Mouse (Mus musculus) common myeloid progenitor, adult 5-6 weeks (primary cell): ENCODE results near the gene Olfr1425. TPM values are rescaled to one million over a fixed set of nuclear protein-coding genes. Genes with fewer than 3 reads are reported as not detected.
"Not testable (repeated sequence)": the region's sequence is repeated elsewhere in the genome, so short reads cannot be mapped to it uniquely, and the experiment has no call there.

ENCODE experiments used
- ATAC-seq: replicated peaks from 2 replicates; pipeline ENCODE4 v1.8.0; 2016; ENCODE audit warnings: low read depth, mild to moderate bottlenecking, moderate TSS enrichment, inconsistent platforms; ENCODE audit not compliant: poor library complexity, severe bottlenecking
- total RNA-seq: library from RNA; stranded (forward); fragments of 200-1000, 187-1606 nt; gene quantifications from 2 replicates; pipeline ENCODE4 v1.2.3, GENCODE M21; 2017

Olfr1425 gene
- not detected in 2 replicates for total RNA-seq

DNA sequence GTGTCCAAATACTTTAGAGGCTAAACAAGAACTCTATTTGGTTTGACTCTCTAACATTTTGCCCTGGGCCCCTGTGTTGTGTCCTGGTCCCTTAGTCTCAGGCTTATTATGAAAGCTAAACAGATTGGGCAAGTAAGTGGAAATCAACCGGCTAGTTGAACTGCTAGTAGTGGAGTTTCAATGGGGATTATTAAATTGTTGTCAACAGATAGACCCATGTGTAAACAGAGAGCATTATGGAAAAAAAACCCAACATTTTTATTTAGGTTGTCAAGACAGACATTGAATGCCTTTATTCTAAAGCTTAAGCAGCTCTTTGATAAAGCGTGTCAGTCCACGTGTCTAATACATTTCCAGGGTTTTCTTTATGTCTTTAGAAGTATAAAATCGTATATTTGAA, at the start of gene Olfr1425:
TSS of gene Olfr1425 (minus strand) at position 101 of the 400 bp plus-strand sequence.
- ATAC-seq = not testable (repeated sequence)

DNA sequence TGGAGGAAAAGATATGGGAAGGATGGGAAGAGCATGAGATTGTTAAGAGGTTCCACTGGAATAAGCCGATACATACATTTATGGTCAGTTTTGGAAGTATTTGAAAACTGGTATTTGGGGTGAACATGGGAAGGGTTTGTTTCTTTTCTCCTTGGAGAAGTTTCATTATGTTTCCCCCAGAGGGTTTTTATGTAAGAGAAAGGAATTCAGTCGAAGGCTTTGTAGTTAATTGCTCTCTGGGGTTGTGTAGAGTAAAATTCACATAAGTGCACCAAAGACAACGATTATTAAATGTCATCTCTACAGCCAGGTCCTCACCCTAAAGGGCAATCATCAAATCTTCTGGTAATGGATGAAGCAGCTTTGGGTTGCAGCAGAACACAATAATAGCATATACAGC, 45.6 kb upstream of the Olfr1425 start, which contains the start of gene Olfr76:
TSS of gene Olfr76 (minus strand) at position 101 of the 400 bp plus-strand sequence.
- no peak for ATAC-seq

DNA sequence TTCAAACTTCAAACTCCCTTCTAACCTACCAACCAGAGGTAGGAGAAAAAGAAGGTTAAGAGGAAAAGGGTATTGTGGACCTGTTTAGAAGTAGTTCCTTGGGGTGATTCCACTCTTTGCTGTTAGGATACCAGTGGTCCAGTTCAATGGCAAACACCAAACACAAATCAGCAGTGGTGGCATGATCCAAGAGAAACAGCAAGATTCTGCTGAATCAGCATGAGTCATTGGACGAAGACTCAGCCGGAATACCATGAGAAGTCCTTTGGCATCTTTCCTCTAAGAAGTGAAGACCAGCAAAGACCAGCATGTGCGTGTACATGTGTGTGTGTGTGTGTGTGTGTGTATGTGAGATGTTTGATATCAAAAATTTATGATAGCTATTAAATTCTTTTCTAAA, 38.9 kb upstream of the Olfr1425 start:
- ATAC-seq = no peak

DNA sequence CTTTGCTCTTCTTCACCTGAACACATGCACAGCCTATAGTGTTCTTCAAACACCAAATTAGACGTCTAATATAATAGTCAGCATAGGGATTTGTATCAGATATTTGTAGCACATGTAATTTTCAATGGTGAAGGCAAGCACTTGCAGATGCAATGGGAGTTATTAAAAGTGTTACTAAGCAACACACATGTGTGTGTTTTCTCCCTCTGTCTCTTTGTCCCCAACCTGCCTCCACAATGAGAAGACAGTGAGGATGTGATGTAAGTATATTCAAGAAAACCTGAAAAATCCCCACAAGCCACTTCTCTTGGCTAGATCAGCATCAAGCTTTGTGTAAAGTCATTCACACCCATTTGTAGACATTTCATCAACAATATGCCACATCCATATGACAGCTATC, 38.3 kb upstream of the Olfr1425 start, which contains the start of gene Olfr1428:
TSS of gene Olfr1428 (minus strand) at position 101 of the 400 bp plus-strand sequence.
- ATAC-seq = no peak

DNA sequence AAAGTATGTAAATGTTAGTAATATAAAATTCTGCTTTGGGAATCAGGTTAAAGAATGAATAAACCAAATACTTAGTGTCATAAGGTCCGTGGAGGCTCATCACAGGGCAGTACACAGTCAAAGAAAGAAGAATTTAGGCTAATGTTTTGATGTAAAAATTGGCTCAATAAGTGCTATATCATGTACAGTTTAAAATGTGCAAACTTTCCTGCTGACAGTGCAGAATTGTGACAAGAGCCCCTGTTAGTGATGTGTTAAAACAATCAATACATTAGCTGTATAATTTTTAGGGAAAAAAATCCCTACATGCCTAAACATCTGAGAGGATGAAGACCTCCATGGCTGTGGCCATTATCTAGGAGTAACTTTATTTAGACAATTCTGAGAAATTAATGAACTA, 36.3 kb upstream of the Olfr1425 start:
- no peak for ATAC-seq

DNA sequence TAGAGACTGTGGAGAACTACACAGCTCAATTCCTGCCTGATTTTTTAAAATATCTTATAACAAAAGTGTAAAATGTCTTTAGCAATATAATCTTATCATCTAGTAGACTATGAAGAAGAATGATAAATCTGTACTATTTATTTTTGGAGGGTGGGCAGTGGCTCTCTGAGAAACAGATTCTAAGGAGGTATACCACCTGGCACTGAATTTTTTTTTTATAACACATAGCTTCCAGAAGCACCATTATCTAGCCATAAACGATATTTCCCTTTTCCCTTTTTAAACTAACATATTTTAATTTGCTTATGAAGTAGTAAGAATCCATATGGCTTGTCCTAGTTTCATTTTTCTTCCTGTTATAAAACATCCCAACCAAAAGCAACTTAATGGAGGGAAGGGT, 27.0 kb upstream of the Olfr1425 start:
- no peak for ATAC-seq

DNA sequence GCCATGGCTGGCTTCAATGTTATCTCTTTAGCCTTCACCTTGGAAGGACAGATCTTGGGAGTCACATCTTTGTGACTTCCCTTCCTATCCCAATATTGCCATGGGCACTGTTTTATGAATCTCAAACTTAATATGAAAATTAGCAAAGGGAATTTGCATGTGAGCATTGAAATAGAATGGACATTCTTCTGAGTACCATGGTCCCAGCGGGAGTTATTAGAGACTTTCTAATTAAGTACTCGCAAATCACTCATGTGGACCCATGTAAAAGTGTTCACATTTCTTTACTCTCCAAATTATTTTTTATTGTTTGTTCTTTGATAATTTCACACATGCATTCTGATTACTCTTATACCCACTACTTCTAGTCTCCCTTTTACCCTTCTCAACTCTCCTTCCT, 25.7 kb upstream of the Olfr1425 start, which contains the start of gene Olfr1427:
TSS of gene Olfr1427 (minus strand) at position 101 of the 400 bp plus-strand sequence.
- ATAC-seq = no peak

DNA sequence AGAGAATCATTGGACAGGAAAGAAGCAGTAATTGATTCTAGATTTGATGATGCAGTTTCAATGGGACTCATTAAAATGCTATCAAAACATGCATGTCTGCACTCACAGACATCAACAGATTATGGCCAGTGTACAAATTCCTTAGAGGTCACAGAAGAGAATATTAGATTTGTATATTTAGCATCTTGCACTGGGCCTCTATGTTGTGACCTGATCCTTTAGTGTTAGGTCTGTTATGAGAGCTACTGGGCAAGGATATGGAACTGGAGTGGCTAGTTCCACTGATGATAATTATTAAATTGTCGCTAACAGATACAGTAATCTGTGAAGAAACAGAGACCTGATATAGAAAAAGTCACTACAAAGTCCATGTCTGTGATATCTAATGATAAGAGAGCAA, 14.4 kb upstream of the Olfr1425 start, which contains the start of gene Olfr1426:
TSS of gene Olfr1426 (minus strand) at position 101 of the 400 bp plus-strand sequence.
- no peak for ATAC-seq

DNA sequence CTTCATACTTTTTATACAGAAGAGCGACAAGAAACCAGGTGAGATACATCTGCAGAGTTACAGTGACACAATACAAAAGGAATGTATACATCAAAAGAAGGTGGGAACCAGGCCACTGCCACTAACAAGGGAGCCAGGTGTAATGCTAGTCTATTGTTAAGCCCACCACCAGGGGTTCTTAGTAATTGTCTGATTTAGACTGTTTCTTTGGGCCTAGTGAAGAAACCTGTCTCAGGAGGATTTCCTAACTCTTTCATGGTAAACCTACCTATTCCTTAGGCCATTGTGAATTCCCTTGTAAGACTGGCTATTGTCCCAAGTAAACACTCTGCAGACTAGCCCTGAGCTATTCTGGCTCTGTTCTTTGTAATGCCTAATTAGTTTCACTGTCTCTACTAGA, 8.0 kb downstream of the Olfr1425 start:
- ATAC-seq = not testable (repeated sequence)

DNA sequence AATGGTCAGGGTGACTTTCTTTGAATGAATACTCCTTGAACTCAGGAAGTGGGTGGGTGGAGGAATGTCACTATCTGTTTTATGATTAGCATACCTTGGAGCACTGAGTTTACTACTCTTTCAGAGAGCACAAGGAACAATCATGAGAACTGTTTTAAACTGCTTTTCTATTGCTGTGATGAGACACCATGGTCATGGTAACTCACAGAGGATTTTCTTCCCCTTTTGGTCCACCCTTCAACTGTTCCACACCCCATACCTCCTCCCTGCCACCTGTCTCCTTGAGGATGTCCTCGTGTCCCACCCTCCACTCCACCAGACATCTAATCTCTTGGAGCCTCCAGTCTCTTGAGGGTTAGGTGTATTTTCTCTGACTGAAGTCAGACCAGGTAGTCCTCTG, 9.7 kb downstream of the Olfr1425 start:
- not testable (repeated sequence) for ATAC-seq

DNA sequence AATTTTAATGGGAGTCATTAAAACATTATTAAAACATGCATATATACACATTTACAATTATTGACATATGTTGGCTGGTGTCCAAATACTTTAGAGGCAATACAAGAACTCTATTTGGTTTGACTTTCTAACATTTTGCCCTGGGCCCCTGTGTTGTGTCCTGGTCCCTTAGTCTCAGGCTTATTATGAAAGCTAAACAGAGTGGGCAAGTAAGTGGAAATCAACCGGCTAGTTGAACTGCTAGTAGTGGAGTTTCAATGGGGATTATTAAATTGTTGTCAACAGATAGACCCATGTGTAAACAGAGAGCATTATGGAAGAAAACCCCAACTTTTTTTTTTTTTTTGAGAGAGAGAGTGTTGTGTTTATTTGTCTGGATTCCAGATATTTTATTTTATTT, 14.9 kb downstream of the Olfr1425 start, which contains the start of gene Olfr1424:
TSS of gene Olfr1424 (minus strand) at position 101 of the 400 bp plus-strand sequence.
- not testable (repeated sequence) for ATAC-seq

DNA sequence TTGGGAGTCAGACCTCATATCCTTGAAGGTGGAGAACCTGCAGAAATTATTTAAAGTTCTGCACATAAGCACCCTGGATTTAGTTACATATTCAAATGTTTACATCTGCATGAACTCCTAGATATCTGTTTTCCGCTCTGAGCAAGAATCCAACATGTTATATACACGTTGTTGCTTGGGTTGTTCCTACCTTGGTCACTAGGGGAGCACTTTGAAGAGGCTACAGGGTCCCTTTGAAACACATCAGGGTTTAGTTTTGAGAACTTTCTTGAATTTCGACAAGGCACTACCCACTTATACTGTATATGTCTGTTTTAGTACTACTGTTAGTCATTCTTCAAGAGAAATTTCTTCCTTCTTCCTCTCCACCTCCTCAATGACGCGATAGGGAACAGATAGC, 34.4 kb downstream of the Olfr1425 start:
- no peak for ATAC-seq

DNA sequence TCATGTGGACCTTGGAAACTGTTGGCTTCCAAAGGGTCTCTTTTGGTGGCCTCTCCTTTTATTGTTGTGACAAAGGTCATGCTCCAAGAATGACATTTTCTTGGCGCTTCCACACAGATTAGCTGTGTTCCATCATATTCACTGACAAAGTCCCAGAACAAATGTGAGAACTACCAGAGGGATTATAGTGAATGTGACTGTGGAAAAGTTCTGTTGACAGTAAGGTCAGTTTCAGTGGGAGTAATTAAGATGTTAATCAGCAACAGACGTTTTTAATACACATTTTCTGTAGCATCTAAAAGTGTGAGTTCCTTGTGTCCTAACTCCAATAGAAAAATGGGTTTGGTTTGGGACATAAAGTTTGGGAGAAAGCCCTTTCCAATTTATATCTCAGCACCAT, 36.3 kb downstream of the Olfr1425 start, which contains the start of gene Olfr1423:
TSS of gene Olfr1423 (minus strand) at position 101 of the 400 bp plus-strand sequence.
- ATAC-seq = no peak

DNA sequence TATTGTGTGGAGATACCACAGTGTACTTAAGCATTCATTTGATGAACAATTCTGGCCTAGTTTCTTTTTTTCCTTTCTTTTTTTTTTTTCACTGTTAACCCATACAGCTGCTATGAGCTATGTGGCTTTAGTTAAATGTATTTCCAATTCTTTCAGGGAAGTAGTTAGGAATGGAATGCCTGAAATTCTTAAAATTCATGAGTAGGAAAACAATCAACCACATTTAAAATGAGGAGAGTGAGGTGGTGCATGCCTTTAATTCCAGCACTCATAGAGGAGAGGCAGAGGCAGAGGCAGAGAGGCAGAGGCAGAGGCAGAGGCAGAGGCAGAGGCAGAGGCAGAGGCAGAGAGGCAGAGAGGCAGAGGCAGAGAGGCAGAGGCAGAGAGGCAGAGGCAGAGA, 39.8 kb downstream of the Olfr1425 start:
- ATAC-seq = no peak

DNA sequence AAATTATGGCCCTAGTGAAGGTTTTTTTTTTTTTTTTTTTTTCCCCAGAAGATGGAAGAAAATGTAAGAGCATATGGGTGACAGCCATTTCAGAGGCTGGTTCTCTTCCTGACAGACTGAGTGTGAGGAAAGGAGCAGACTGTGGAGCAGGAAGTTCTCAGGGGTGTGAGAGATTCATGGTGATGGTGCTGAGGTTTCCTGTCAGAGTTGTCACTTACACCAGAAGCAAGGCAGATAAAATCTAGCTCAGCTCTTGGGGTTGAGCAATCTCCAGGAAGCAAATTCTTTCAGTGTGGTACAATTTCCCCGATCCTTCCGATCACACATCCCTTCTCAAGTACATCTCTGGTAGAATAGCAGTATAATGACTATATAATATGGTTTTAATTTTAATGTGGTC, 50.9 kb downstream of the Olfr1425 start:
- peak; percentile 87 for ATAC-seq

DNA sequence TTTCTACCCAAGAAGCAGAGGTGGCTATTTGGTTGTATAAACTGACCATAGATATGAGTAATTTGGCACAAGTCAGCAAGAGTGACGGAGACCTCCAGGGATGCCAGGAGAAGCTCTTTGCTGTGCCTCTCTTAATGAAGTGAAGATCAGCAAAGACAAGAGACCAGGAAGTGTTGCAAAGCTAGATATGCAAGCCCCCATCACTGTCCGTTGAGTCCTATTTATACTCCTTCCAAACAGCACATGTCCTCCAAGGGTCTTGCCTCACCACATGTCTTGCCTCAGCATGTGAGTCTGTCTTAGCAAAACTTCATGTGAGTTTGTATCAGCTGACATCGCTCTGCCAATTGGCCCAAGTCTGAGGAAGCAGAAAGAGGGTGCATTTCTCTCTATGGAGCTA, 52.2 kb downstream of the Olfr1425 start:
- ATAC-seq = no peak; the same call in 1 of the 2 replicates

DNA sequence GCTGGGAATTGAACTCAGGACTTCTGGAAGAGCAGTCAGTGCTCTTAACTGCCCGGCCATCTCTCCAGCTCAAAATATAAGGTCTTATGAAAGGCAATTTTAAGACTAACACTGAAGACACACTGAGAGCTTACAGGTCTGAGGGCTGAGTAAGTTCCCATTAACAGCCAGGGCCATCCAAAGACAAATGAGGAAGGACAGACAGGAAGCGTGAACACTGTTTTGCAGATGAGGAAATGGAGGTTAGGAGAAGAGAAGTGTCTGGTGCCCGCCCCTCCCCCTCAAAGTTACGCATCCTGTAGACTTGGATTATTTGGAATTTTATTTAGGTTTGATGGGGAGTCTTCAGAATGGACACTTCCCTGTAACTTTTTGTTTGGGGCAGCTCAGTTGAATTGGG, 53.4 kb downstream of the Olfr1425 start:
- peak; percentile 72 for ATAC-seq

Other genes starting within 250 kb of the Olfr1425 start
- gene Olfr1417, start 238.5 kb downstream of the Olfr1425 start, total RNA-seq = not detected in 2 replicates
- gene Olfr1418, start 216.7 kb downstream of the Olfr1425 start, total RNA-seq = not detected in 2 replicates
- gene Olfr1419, start 202.6 kb downstream of the Olfr1425 start, total RNA-seq = not detected in 2 replicates
- gene Olfr1420, start 191.2 kb downstream of the Olfr1425 start, total RNA-seq = not detected in 2 replicates
- 18.2 and 21.0 TPM in 2 replicates for gene Patl1, start 165.3 kb downstream of the Olfr1425 start, total RNA-seq
- 31.4 and 47.0 TPM in 2 replicates for gene Osbp, start 111.8 kb downstream of the Olfr1425 start, total RNA-seq
- not detected in 2 replicates for gene Olfr1423, start 36.4 kb downstream of the Olfr1425 start, total RNA-seq
- not detected in 2 replicates for gene Olfr1424, start 15.0 kb downstream of the Olfr1425 start, total RNA-seq
- gene Olfr1426, start 14.3 kb upstream of the Olfr1425 start, total RNA-seq = not detected in 2 replicates
- not detected in 2 replicates for gene Olfr1427, start 25.6 kb upstream of the Olfr1425 start, total RNA-seq
- gene Olfr1428, start 38.2 kb upstream of the Olfr1425 start, total RNA-seq = not detected in 2 replicates
- gene Olfr76, start 45.5 kb upstream of the Olfr1425 start, total RNA-seq = not detected in 2 replicates
- gene Olfr1555-ps1, start 92.4 kb upstream of the Olfr1425 start, total RNA-seq = not detected in 2 replicates
- gene Olfr1431, start 122.9 kb upstream of the Olfr1425 start, total RNA-seq = not detected in 2 replicates
- not detected in 2 replicates for gene Olfr1432, start 154.9 kb upstream of the Olfr1425 start, total RNA-seq
- not detected in 2 replicates for gene Olfr262, start 163.9 kb upstream of the Olfr1425 start, total RNA-seq
- gene Olfr235, start 183.3 kb upstream of the Olfr1425 start, total RNA-seq = not detected in 2 replicates
- not detected in 2 replicates for gene Olfr1434, start 202.1 kb upstream of the Olfr1425 start, total RNA-seq
- not detected in 2 replicates for gene Olfr1436, start 221.4 kb upstream of the Olfr1425 start, total RNA-seq
- gene Olfr1437, start 247.4 kb upstream of the Olfr1425 start, total RNA-seq = not detected in 2 replicates